Mouse (Mus musculus): ENCODE measurements around the gene Igf2bp3. TPM values are rescaled to one million over a fixed set of nuclear protein-coding genes. Genes with fewer than 3 reads are reported as not detected.

Gene Igf2bp3
- polyA plus RNA-seq, 1 experiment from 2014 or later, result 149 TPM

DNA sequence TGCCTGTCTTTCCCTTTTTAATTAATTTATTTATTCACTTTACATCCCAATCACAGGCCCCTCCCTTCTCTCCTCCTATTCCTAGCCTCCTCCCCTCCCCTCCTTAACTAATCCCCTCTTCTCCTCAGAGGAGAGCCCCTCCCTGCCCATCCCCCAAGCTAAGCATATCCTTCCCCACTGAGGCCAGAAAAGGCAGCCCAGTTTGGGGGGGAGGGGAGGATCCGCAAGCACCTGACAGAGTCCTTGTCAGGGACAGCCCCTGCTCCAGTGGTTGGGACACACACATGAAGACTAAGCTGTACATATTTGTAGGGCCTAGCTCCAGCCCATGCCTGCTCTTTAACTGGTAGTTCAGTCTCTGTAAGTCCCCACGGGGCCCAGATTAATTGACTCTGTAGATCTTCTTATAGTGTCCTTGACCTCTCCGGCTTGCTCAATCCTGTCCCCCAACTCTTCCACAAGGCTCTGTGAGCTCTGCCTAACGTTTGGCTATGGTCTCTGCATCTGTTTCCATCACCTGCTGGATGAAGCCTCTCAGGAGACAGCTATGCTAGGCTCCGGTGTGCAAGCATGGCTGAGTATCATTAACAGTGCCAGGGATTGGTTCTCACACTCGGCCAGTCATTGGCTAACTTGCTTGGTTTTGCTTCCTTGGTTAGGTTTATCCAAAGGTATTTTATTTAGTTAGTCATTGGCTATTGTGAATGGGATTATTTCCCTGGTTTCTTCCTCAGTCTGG, 82.2 kb downstream of the Igf2bp3 start:
- no peaks in the 10 kb centered on the region for H3K4me1 ChIP-seq (ENCODE audit: control insufficient read depth, insufficient read depth, low read length)
- H3K4me3 ChIP-seq (ENCODE audit: low read depth, low read length), result no peak overlapping the region
- no peaks in the 10 kb centered on the region for H3K27me3 ChIP-seq (ENCODE audit: control insufficient read depth, insufficient read depth, low read length)
- H3K9me3 ChIP-seq (replicated peaks; ENCODE audit: control insufficient read depth, low read length), result no peaks in the 10 kb centered on the region
- H3K4me2 ChIP-seq (ENCODE audit: low read depth, low read length), result no peak overlapping the region
- no peak overlapping the region for H3K27ac ChIP-seq (replicated peaks; ENCODE audit: low read depth, low read length)
- no peak for ATAC-seq (replicated peaks; ENCODE audit: insufficient number of reproducible peaks, low FRiP score, low TSS enrichment, low read depth)
- no peaks in the 10 kb centered on the region; the same call in 1 of the 2 replicates for H3K36me3 ChIP-seq (replicated peaks; ENCODE audit: control insufficient read depth, insufficient read depth, low read depth, low read length)
- no peak overlapping the region for H3K9ac ChIP-seq (replicated peaks; ENCODE audit: low read length)
- DNase-seq (ENCODE audit: low spot score), result no peak
- 50% methylated on average over 6 of the region's 6 CpGs for WGBS

DNA sequence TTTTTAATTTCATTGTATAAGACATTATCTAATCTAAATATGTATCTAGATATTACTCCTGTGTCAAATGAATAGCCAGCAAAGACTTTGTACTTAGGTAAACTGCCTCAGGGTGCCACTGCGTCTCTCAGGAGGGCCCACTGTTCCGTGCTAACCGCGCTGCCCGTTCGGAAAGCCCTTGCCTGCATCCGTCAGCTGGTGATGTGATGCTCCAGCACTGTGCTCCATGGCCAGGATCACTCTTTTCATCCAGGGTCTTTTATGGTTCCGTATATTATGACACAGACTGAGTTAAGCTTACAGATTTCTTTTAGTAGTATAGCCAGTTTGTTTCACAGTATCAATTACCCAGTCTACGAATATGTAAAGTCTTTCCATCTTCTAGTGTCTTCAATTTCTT, 82.9 kb downstream of the Igf2bp3 start:
- H3K27me3 ChIP-seq (ENCODE audit: control insufficient read depth, insufficient read depth, low read length), result no peaks in the 10 kb centered on the region
- no peaks in the 10 kb centered on the region for H3K4me1 ChIP-seq (ENCODE audit: control insufficient read depth, insufficient read depth, low read length)
- no peak overlapping the region for H3K27ac ChIP-seq (replicated peaks; ENCODE audit: low read depth, low read length)
- no peak overlapping the region for H3K4me2 ChIP-seq (ENCODE audit: low read depth, low read length)
- no peak overlapping the region for H3K9ac ChIP-seq (replicated peaks; ENCODE audit: low read length)
- no peaks in the 10 kb centered on the region for H3K9me3 ChIP-seq (replicated peaks; ENCODE audit: control insufficient read depth, low read length)
- DNase-seq (ENCODE audit: low spot score), result no peak
- no peak for ATAC-seq (replicated peaks; ENCODE audit: insufficient number of reproducible peaks, low FRiP score, low TSS enrichment, low read depth)
- no peak overlapping the region for H3K4me3 ChIP-seq (ENCODE audit: low read depth, low read length)
- 76% methylated on average over 9 of the region's 9 CpGs for WGBS
- H3K36me3 ChIP-seq (replicated peaks; ENCODE audit: control insufficient read depth, insufficient read depth, low read depth, low read length), result no peaks in the 10 kb centered on the region; the same call in 1 of the 2 replicates

DNA sequence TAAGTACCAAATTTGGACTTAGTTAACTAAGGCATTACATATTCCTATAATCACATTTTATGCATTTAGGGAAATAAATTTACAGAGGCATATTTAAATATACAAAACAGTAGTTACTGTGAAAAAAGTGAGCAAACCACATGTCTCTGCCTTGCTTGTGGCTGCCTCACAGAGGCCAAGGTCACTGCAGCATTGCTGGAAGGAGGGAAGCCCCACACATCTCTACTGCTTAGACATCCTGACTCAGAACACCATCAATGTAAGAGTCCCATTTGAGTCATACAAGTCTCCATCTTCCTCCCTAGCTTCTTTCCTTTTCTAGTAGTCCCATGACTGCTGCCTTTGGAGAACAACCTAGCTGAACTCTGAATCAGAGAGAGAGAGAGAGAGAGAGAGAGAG, 84.4 kb downstream of the Igf2bp3 start:
- H3K4me1 ChIP-seq (ENCODE audit: control insufficient read depth, insufficient read depth, low read length), result no peaks in the 10 kb centered on the region
- H3K27me3 ChIP-seq (ENCODE audit: control insufficient read depth, insufficient read depth, low read length), result no peaks in the 10 kb centered on the region
- no peaks in the 10 kb centered on the region for H3K9me3 ChIP-seq (replicated peaks; ENCODE audit: control insufficient read depth, low read length)
- no peak overlapping the region for H3K4me2 ChIP-seq (ENCODE audit: low read depth, low read length)
- no peak overlapping the region for H3K27ac ChIP-seq (replicated peaks; ENCODE audit: low read depth, low read length)
- no peak overlapping the region for H3K4me3 ChIP-seq (ENCODE audit: low read depth, low read length)
- DNase-seq (ENCODE audit: low spot score) (no peak), ATAC-seq (replicated peaks; ENCODE audit: insufficient number of reproducible peaks, low FRiP score, low TSS enrichment, low read depth) (no peak)
- no peak overlapping the region for H3K9ac ChIP-seq (replicated peaks; ENCODE audit: low read length)
- no peaks in the 10 kb centered on the region; the same call in 1 of the 2 replicates for H3K36me3 ChIP-seq (replicated peaks; ENCODE audit: control insufficient read depth, insufficient read depth, low read depth, low read length)

DNA sequence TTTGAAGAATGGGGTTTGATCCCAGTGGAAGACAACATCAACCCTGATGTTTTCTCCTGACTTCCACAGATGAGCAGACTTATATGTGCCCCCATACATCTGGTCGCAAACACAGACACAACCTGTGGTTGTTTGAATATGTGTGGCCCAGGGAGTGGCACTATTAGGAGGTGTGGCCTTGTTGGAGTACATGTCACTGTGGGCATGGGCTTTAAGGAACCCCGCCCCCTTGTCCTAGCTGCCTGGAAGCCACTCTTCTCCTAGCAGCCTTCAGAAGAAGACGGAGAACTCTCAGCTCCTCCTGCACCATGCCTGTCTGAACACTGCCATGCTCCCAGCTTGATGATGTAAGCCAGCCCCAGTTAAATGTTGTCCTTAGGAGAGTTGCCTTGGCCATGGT, 94.4 kb downstream of the Igf2bp3 start:
- no peaks in the 10 kb centered on the region; the same call in none of the 2 replicates for H3K36me3 ChIP-seq (replicated peaks; ENCODE audit: control insufficient read depth, insufficient read depth, low read depth, low read length)
- H3K9me3 ChIP-seq (replicated peaks; ENCODE audit: control insufficient read depth, low read length), result no peaks in the 10 kb centered on the region
- no peak overlapping the region for H3K27ac ChIP-seq (replicated peaks; ENCODE audit: low read depth, low read length)
- no peak overlapping the region for H3K4me3 ChIP-seq (ENCODE audit: low read depth, low read length)
- no peaks in the 10 kb centered on the region for H3K27me3 ChIP-seq (ENCODE audit: control insufficient read depth, insufficient read depth, low read length)
- H3K9ac ChIP-seq (replicated peaks; ENCODE audit: low read length), result no peak overlapping the region
- H3K4me2 ChIP-seq (ENCODE audit: low read depth, low read length), result no peak overlapping the region
- ATAC-seq (replicated peaks; ENCODE audit: insufficient number of reproducible peaks, low FRiP score, low TSS enrichment, low read depth) (no peak), DNase-seq (ENCODE audit: low spot score) (no peak)
- no peaks in the 10 kb centered on the region for H3K4me1 ChIP-seq (ENCODE audit: control insufficient read depth, insufficient read depth, low read length)
- WGBS, result 90% methylated on average over 3 of the region's 3 CpGs

DNA sequence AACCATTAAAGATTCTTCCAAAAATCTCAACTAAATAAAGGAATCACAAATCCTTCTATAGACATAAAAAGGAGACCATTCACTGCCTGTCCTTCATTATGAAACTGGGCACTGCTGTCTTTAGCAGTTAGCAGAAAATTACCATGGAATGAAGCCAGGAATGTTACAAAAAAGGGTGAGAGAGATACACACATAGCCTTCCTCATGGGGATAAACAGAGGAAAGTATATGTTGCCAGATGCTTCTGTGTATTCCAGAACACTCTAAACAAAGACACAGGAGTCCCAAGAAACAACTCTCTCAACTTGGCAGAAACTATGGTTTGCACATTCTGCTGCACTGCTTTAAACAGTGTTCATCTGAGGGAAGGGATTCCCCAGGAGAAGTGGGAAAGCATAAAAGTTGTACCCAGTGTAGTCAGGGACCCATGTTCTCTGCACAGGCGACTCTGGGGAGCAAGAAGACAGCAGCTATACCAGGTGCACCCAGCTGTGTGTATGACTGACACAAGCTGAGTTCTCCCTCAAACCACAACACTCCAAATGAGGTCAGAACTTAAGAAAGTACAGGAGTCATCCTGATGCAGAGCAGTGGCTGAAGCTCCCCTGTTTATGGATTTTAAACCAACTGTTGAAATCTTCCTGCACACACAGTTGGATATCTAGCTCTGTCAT, 95.2 kb downstream of the Igf2bp3 start:
- ATAC-seq (replicated peaks; ENCODE audit: insufficient number of reproducible peaks, low FRiP score, low TSS enrichment, low read depth) (no peak), DNase-seq (ENCODE audit: low spot score) (no peak)
- no peak overlapping the region for H3K9ac ChIP-seq (replicated peaks; ENCODE audit: low read length)
- no peak overlapping the region for H3K27ac ChIP-seq (replicated peaks; ENCODE audit: low read depth, low read length)
- H3K9me3 ChIP-seq (replicated peaks; ENCODE audit: control insufficient read depth, low read length), result no peaks in the 10 kb centered on the region
- H3K36me3 ChIP-seq (replicated peaks; ENCODE audit: control insufficient read depth, insufficient read depth, low read depth, low read length), result no peaks in the 10 kb centered on the region; the same call in none of the 2 replicates
- H3K4me2 ChIP-seq (ENCODE audit: low read depth, low read length), result no peak overlapping the region
- no peak overlapping the region for H3K4me3 ChIP-seq (ENCODE audit: low read depth, low read length)
- H3K4me1 ChIP-seq (ENCODE audit: control insufficient read depth, insufficient read depth, low read length), result no peaks in the 10 kb centered on the region
- H3K27me3 ChIP-seq (ENCODE audit: control insufficient read depth, insufficient read depth, low read length), result no peaks in the 10 kb centered on the region
- 96% methylated on average over 1 of the region's 1 CpGs for WGBS

DNA sequence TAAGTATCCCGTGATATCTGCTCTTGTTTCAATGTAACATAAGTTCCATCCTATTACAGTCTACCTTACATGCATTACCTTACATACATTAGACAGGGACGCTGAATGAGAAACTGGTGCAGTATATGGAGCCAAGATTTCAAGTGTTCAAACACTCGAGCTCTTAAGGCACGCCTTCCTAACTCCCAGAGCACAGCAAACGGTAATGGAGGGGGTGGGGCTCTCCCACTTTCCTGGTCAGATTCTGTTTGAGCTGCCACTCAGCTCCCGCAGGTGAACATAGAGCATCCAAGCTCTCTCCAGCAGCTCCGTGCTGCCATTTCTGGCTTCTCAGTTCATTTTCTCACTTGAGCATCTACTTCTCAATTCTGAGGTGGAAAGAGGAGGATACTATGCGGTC, 96.3 kb downstream of the Igf2bp3 start:
- ATAC-seq (replicated peaks; ENCODE audit: insufficient number of reproducible peaks, low FRiP score, low TSS enrichment, low read depth) (no peak), DNase-seq (ENCODE audit: low spot score) (no peak)
- no peak overlapping the region for H3K4me2 ChIP-seq (ENCODE audit: low read depth, low read length)
- WGBS, result 85% methylated on average over 8 of the region's 8 CpGs
- H3K27ac ChIP-seq (replicated peaks; ENCODE audit: low read depth, low read length), result no peak overlapping the region
- H3K4me1 ChIP-seq (ENCODE audit: control insufficient read depth, insufficient read depth, low read length), result no peaks in the 10 kb centered on the region
- no peaks in the 10 kb centered on the region; the same call in none of the 2 replicates for H3K36me3 ChIP-seq (replicated peaks; ENCODE audit: control insufficient read depth, insufficient read depth, low read depth, low read length)
- no peak overlapping the region for H3K9ac ChIP-seq (replicated peaks; ENCODE audit: low read length)
- H3K4me3 ChIP-seq (ENCODE audit: low read depth, low read length), result no peak overlapping the region
- no peaks in the 10 kb centered on the region for H3K9me3 ChIP-seq (replicated peaks; ENCODE audit: control insufficient read depth, low read length)
- H3K27me3 ChIP-seq (ENCODE audit: control insufficient read depth, insufficient read depth, low read length), result no peaks in the 10 kb centered on the region

DNA sequence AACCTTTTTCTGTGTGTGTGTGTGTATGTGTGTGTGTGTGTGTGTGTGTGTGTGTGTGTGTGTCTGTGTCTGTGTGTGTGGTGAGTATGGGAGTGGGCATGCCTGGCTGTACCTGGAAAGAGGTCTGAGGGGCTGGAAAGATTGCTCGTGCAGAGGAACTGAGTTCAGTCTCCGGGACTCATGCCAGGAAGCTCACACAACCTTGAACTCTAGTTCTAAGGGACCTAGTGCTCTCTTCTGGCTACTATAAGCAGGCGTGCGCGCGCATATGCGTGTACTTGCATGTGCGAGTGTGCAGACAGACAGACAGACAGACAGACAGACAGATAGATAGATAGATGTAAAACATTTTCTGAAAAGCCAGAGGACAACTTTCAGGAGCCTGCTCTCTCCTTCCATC, 98.5 kb downstream of the Igf2bp3 start:
- Histone ChIP-seq H3K9me3 (replicated peaks; ENCODE audit: control insufficient read depth, low read length) (no peaks in the 10 kb centered on the region), H3K4me2 (ENCODE audit: low read depth, low read length) (no peak overlapping the region), H3K27ac (replicated peaks; ENCODE audit: low read depth, low read length) (no peak overlapping the region), H3K9ac (replicated peaks; ENCODE audit: low read length) (no peak overlapping the region), H3K4me3 (ENCODE audit: low read depth, low read length) (no peak overlapping the region), H3K36me3 (replicated peaks; ENCODE audit: control insufficient read depth, insufficient read depth, low read depth, low read length) (no peaks in the 10 kb centered on the region; the same call in none of the 2 replicates), H3K4me1 (ENCODE audit: control insufficient read depth, insufficient read depth, low read length) (no peaks in the 10 kb centered on the region), H3K27me3 (ENCODE audit: control insufficient read depth, insufficient read depth, low read length) (no peaks in the 10 kb centered on the region)
- DNase-seq (ENCODE audit: low spot score) (no peak), ATAC-seq (replicated peaks; ENCODE audit: insufficient number of reproducible peaks, low FRiP score, low TSS enrichment, low read depth) (no peak)
- WGBS, result 93% methylated on average over 8 of the region's 8 CpGs

DNA sequence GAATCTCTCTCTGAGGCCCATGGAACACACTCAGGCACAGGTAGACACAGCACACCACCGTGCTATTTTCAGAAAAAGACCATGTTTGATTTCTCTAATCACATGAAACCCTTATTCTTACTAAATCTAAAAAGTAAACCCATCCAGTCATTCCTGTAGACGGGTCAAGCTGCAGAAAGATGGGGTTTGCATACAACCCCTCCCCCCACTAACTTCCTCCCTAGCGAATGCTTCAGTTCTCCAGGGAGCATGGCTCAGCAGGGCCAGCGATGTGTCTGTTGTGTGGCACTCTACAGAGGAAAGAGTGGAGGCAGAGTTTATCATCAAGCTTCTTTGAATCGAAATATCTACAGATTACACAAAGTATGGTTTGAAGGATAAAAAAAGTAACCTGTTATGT, 99.2 kb downstream of the Igf2bp3 start:
- no peak for ATAC-seq (replicated peaks; ENCODE audit: insufficient number of reproducible peaks, low FRiP score, low TSS enrichment, low read depth)
- DNase-seq (ENCODE audit: low spot score), result no peak
- 76% methylated on average over 5 of the region's 5 CpGs for WGBS
- Histone ChIP-seq H3K9ac (replicated peaks; ENCODE audit: low read length) (no peak overlapping the region), H3K27me3 (ENCODE audit: control insufficient read depth, insufficient read depth, low read length) (no peaks in the 10 kb centered on the region), H3K9me3 (replicated peaks; ENCODE audit: control insufficient read depth, low read length) (no peaks in the 10 kb centered on the region), H3K27ac (replicated peaks; ENCODE audit: low read depth, low read length) (no peak overlapping the region), H3K4me2 (ENCODE audit: low read depth, low read length) (no peak overlapping the region), H3K4me3 (ENCODE audit: low read depth, low read length) (no peak overlapping the region), H3K4me1 (ENCODE audit: control insufficient read depth, insufficient read depth, low read length) (no peaks in the 10 kb centered on the region), H3K36me3 (replicated peaks; ENCODE audit: control insufficient read depth, insufficient read depth, low read depth, low read length) (no peaks in the 10 kb centered on the region; the same call in none of the 2 replicates)
